Mouse (Mus musculus) liver, embryonic 14.5 days (tissue): Measurements from ENCODE around the gene Gm10837.

Experiments
- CTCF ChIP-seq: IDR thresholded peaks from 2 replicates; pipeline ENCODE4 v1.5.1; 2016; ENCODE audit warnings: antibody characterized with exemption, low read depth, control low read depth
- EP300 ChIP-seq: IDR thresholded peaks from 2 replicates; pipeline ENCODE4 v1.6.1; 2016; ENCODE audit warnings: antibody characterized with exemption, low read depth

- TF ChIP-seq EP300 (no peak), CTCF (no peak)
Observed at GRCm38 (mm10) chr14:122487366-122487765, 3.0 kb upstream of the Gm10837 start.
